Mouse (Mus musculus): ENCODE measurements around the gene Adcy7. TPM values are rescaled to one million over a fixed set of nuclear protein-coding genes. Genes with fewer than 3 reads are reported as not detected.

Gene Adcy7
- polyA plus RNA-seq, 1 experiment from 2014 or later, result 2.1 TPM

Other genes starting within 250 kb of the Adcy7 start
- 48.7 and 53.8 TPM in 2 replicates for gene Cnep1r1, start 153.6 kb upstream of the Adcy7 start, polyA plus RNA-seq (2015; fragmentation: Nextera tagmentation; extraction: Ambion mirVana)
- gene Heatr3, start 134.5 kb upstream of the Adcy7 start, polyA plus RNA-seq (2015; fragmentation: Nextera tagmentation; extraction: Ambion mirVana), result 40.3 and 41.8 TPM in 2 replicates
- gene Tent4b, start 73.2 kb upstream of the Adcy7 start, polyA plus RNA-seq (2015; fragmentation: Nextera tagmentation; extraction: Ambion mirVana), result 9.3 and 11.1 TPM in 2 replicates
- 64.0 and 72.2 TPM in 2 replicates for gene Brd7, start 89.8 kb downstream of the Adcy7 start, polyA plus RNA-seq (2015; fragmentation: Nextera tagmentation; extraction: Ambion mirVana)
- gene Nkd1, start 249.0 kb downstream of the Adcy7 start, polyA plus RNA-seq (2015; fragmentation: Nextera tagmentation; extraction: Ambion mirVana), result 28.3 and 28.5 TPM in 2 replicates